Mouse (Mus musculus) thymus, postnatal 10 days (tissue): Measurements from ENCODE around the gene Lrmda.

ENCODE experiments used
- DNase-seq, 2 experiments: peaks; one replicate each; pipeline ENCODE4 v3.0.0; 2021; ENCODE audit warnings: low spot score in 2 of 2

Lrmda gene

DNA sequence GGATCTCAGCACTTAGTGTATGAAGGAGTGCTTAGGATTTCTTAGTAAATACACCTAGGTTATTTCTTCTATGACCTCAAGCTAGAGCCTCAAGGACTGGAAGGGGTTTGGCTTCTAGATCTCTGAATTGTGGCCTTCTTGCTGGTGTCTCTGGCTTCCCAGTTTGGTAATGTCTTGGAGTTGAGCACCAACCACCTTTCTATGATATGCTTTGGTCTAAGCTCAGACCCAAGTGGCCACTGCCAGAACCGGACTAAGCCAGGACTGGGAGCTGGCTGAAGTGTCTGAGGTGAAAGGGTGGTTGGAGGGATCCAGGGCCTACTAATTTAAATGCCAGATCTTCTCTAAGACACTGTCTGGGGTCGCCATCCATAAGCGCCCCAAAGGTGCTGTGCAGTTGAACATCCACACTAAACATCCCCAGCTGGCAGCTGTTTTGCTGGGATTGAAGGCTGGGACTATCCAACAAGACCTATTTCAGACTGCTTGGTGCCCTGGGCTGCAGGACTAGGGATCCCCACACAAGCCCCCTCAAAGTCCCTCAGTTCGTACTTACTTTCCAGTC lies 27.1 kb upstream of the Lrmda start:
- DNase-seq = no peak

GRCm38 (mm10) chr14:21993251-21994060 lies 26.1 kb upstream of the Lrmda start:
- no peak for DNase-seq

GRCm38 (mm10) chr14:21994061-21994990 lies 25.2 kb upstream of the Lrmda start:
- DNase-seq = no peak

GRCm38 (mm10) chr14:21995031-21995754 lies 24.3 kb upstream of the Lrmda start:
- DNase-seq = peak; percentile 27 to 55

GRCm38 (mm10) chr14:21999588-21999987 lies 19.9 kb upstream of the Lrmda start:
- no peak for DNase-seq

DNA sequence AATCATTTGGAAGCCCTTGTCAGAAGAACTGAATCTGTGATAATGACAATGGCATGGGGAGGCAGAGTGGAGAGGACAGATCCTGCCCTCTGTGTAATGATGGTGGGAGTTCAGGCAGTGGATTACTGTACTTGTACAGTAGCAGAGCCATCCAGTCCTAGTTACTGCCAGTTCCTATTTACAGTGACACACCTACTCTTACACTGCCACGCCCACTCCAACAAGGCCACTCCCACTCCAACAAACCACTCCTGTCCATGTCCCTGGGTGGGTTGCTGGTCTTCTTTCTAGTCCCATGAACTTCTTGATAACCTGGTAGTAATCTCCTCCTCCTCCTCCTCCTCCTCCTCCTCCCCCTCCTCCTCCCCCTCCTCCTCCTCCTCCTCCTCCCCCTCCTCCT lies 16.3 kb upstream of the Lrmda start:
- DNase-seq = no peak

GRCm38 (mm10) chr14:22003631-22004030 lies 15.9 kb upstream of the Lrmda start:
- no peak for DNase-seq

GRCm38 (mm10) chr14:22004943-22005342 lies 14.6 kb upstream of the Lrmda start:
- DNase-seq = no peak

GRCm38 (mm10) chr14:22007006-22007405 lies 12.5 kb upstream of the Lrmda start:
- DNase-seq = no peak

DNA sequence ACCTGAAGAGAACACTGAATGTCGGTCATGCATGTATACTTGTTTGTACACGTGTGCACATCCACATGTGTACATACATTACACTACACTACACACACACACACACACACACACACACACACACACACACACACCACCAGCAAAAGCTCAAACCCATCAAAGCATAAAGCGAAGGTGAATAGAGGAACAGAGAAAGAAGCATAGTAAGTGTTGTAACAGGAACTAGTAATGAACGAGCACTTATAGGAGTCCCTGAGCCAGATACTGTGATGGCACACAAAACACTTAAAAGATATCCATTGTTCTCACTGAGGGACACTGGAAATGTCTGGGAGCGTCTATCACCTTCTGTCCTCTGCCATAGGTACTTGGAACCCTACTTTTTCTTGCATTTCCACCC lies 5.2 kb upstream of the Lrmda start:
- DNase-seq = no peak

GRCm38 (mm10) chr14:22014781-22015180 lies 4.7 kb upstream of the Lrmda start:
- DNase-seq = no peak

DNA sequence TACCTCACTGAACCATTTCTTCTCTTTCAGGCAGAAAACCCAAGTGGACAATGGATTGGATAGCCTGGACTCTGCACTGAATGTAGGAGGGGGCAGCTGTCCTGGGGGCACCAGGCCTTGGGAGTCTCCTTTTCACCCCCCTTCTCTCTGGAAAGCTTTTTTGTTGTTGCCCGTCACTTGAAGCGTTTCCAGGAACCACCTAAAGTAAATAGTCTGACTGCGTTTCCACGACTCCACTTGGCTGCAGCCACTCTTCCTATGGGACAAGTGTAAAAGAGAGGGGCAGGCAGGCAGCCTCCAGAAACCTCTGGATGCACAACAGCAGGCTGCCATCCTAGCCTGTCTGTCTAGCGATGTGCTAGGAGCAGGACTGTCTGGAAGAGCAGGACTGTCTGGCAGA lies 2.5 kb upstream of the Lrmda start:
- DNase-seq = no peak

GRCm38 (mm10) chr14:22019949-22020845 lies 685 bp downstream of the Lrmda start:
- DNase-seq = no peak

GRCm38 (mm10) chr14:22020885-22021284 lies 1.4 kb downstream of the Lrmda start:
- no peak for DNase-seq

DNA sequence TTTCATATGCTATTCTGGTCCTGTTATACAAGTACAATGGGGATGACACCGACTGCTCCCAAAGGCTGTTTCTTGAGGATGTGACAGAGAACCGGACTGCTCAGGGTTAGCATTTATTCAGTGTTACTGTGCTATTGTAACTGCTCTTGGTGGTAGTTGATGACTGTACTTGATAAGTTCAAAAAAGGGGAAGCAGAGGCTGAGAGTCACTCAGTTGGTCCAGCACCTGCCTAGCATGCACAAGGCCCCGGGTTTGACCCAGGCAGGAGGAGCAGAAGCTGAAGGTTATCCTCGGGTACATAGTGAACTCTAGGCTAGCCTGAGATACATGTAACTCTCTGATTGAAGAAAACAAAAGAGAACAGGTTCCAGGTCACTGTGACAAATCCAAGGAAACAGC lies 4.0 kb downstream of the Lrmda start:
- no peak for DNase-seq

GRCm38 (mm10) chr14:22035900-22036299 lies 16.4 kb downstream of the Lrmda start:
- no peak for DNase-seq

- DNase-seq = no peak
Measured at GRCm38 (mm10) chr14:22036338-22036737, 16.8 kb downstream of the Lrmda start.

DNA sequence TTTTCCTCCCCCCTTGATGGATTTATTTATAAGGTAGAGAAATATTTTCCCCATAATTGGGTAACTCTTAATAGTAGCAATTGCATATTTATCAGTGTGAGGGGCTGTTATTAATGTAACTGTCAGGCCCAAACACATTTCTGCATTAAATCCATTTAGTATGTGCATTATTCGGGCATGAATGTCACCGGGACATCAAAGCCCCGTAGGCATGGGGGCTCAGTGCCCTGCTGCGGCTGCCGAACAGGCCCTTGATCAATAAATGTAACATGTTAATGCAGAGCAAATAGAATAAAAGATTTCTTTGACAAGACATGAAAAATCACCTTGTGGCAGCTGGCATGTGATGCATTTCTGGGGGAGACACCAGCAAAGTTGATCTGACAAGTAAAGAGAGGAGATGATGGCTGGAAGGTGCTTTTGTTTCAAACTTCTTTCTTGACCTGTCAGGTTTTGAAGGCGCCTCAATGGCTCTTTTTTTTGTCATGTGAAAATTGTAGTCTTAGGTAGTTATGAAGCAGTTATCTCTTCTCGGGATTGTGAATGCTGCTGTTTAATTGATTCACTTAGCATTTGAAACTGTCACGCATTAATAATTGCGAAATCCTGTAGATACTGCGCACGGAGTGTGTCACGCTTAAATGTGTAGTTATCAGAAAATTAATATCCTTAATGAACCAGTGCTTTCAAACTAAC lies 17.4 kb downstream of the Lrmda start:
- DNase-seq = no peak

DNA sequence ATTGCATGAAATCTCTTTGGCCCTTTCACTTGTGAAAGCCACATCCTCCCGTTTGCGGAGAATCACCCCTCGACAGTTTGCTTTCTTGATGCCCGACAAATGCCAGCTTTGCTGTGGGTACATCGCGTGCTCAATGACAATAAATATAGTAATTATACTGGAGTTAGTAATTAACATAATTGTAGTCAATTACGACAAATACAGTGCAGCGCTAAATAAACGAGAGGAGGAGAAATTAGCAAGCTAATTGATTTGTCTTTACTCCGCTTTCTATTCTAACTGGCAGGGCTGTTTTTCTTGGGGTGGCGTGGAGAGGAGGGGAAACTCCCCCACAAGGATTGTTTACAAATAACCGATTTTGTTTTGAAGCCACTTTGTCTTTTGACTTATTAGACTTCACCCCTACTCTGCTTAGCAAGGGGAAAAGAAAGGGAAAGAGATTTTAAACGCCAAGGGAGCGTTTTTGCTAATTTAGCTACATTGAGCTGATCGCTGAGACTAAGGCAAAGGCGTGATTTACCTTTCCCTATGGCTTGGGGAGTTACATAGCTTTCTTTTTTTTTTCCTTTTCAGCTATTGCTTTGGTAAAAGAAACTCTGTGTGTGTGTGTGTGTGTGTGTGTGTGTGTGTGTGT lies 18.1 kb downstream of the Lrmda start:
- DNase-seq = no peak

DNA sequence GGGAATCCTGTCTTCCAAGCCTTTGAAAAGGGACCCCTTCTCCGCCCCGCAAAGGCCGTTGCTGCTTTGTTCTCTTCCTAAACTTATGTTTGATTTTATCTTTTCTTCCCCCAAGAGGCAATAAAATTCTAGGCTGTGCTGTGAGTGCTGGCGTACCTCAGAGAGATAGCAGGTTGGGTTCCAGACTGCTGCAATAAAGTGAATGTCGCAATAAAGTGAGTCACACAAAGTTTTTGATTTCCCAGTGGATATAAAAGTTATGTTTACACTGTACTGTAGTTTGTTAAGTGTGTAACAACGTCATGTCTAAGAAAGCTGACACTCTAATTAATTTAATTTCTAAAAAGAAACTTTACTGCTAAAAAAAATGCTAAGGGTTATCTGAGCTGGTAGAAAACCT lies 22.6 kb downstream of the Lrmda start:
- no peak for DNase-seq
